8 mouse cellular contexts compared by ENCODE assay signal in genomic region chr9:120570334-120570725, GRCm38 (mm10). TPM values are rescaled to one million over a fixed set of nuclear protein-coding genes. Genes with fewer than 3 reads are reported as not detected.
DNase-seq lines count a peak whose midpoint lies in the region; ATAC-seq and TF ChIP-seq lines count a peak whose summit lies in the region.

No protein-coding gene starts in this region.

- no peaks in the 10 kb centered on the region for H3K9me3 ChIP-seq in embryonic facial prominence, embryonic 13.5 days
- no peaks in the 10 kb centered on the region for H3K9me3 ChIP-seq in limb, embryonic 10.5 days (replicated peaks)
- no peaks in the 10 kb centered on the region for H3K9me3 ChIP-seq in neural tube, embryonic 15.5 days (replicated peaks)

- H3K27me3 ChIP-seq in embryonic facial prominence, embryonic 13.5 days = no peaks in the 10 kb centered on the region
- H3K27me3 ChIP-seq in limb, embryonic 10.5 days (ENCODE audit: low read depth, poor library complexity, severe bottlenecking) = 0 out of 2 replicates have a peak, but pooled peaks cover 7% of the 10 kb centered on the region
- no peaks in the 10 kb centered on the region for H3K27me3 ChIP-seq in neural tube, embryonic 15.5 days (replicated peaks)

- peak overlapping the region; percentile 72 for H3K4me3 ChIP-seq in left cerebral cortex, adult 2 months
- H3K4me3 ChIP-seq in embryonic facial prominence, embryonic 13.5 days = peak overlapping the region; percentile 94
- peak overlapping the region; percentile 98 for H3K4me3 ChIP-seq in limb, embryonic 10.5 days
- peak overlapping the region; percentile 90 for H3K4me3 ChIP-seq in neural tube, embryonic 15.5 days (replicated peaks)

- H3K4me2 ChIP-seq in embryonic facial prominence, embryonic 13.5 days = peak overlapping the region; percentile 83
- peak overlapping the region; percentile 89 for H3K4me2 ChIP-seq in neural tube, embryonic 15.5 days

- H3K9ac ChIP-seq in embryonic facial prominence, embryonic 13.5 days = peak overlapping the region; percentile 95; the same call in 1 of the 2 replicates
- H3K9ac ChIP-seq in neural tube, embryonic 15.5 days (replicated peaks) = peak overlapping the region; percentile 59

- H3K36me3 ChIP-seq in embryonic facial prominence, embryonic 13.5 days = peaks cover 32% of the 10 kb centered on the region
- H3K36me3 ChIP-seq in limb, embryonic 10.5 days = peaks cover 33% of the 10 kb centered on the region
- peaks cover 27% of the 10 kb centered on the region for H3K36me3 ChIP-seq in neural tube, embryonic 15.5 days

- peaks cover 19% of the 10 kb centered on the region for H3K4me1 ChIP-seq in embryonic facial prominence, embryonic 13.5 days
- H3K4me1 ChIP-seq in limb, embryonic 10.5 days = peaks cover 19% of the 10 kb centered on the region
- H3K4me1 ChIP-seq in neural tube, embryonic 15.5 days = peaks cover 31% of the 10 kb centered on the region

- intact Hi-C loops in left cerebral cortex, adult 2 months (cut with DNase I) = loop anchor here (5.0 to 10.0 kb wide), 2 partner anchors 133 to 436 kb away; no protein-coding TSS in a partner anchor
- intact Hi-C loops in left cerebral cortex, postnatal 4 days (cut with DNase I) = loop anchor here (5.0 kb wide), 1 partner anchor 133 kb away; no protein-coding TSS in a partner anchor

- no peak for TF ChIP-seq CTCF in left cerebral cortex, adult 2 months (IDR thresholded peaks at IDR 0.05)

- no peak overlapping the region for H3K27ac ChIP-seq in left cerebral cortex, adult 2 months
- no peak overlapping the region; the same call in none of the 2 replicates for H3K27ac ChIP-seq in embryonic facial prominence, embryonic 13.5 days
- H3K27ac ChIP-seq in limb, embryonic 10.5 days = peak overlapping the region; percentile 98; the same call in 1 of the 2 replicates
- H3K27ac ChIP-seq in neural tube, embryonic 15.5 days (replicated peaks) = peak overlapping the region; percentile 90

- no peak for DNase-seq in left cerebral cortex, adult 2 months (ENCODE audit: extremely low spot score in 1 of 2, low spot score in 2 of 2)
- no peak for DNase-seq in left cerebral cortex, postnatal 4 days
- no peak for DNase-seq in limb, embryonic 10.5 days (ENCODE audit: low spot score)
- no peak for DNase-seq in spleen, postnatal 4 days (ENCODE audit: low spot score in 2 of 2)
- no peak for DNase-seq in B cell, adult 2 months
- DNase-seq in lung, postnatal 10 days = no peak

- no peak for ATAC-seq in embryonic facial prominence, embryonic 13.5 days (ENCODE audit: insufficient number of reproducible peaks, insufficient read depth, low FRiP score, low TSS enrichment, low read depth)
- no peak for ATAC-seq in neural tube, embryonic 15.5 days (ENCODE audit: low FRiP score)

- WGBS in embryonic facial prominence, embryonic 13.5 days = 56% methylated on average over 2 of the region's 2 CpGs
- WGBS in limb, embryonic 10.5 days = 67% methylated on average over 2 of the region's 2 CpGs
- WGBS in neural tube, embryonic 15.5 days = 57% methylated on average over 2 of the region's 2 CpGs

RNA-seq across cellular contexts. Expression of gene Rpl14, which starts 0.9 kb away (rescaled TPM):
- total RNA-seq in left cerebral cortex, adult 2 months (2021) = 100 to 1,000 TPM; 268 to 280 TPM
- total RNA-seq in left cerebral cortex, postnatal 4 days (2021) = 100 to 1,000 TPM; 423 to 424 TPM
- 771 and 950 TPM in 2 replicates for polyA plus RNA-seq in embryonic facial prominence, embryonic 13.5 days (2015; fragmentation: Nextera tagmentation; extraction: Ambion mirVana)
- polyA plus RNA-seq in limb, embryonic 10.5 days (2016; fragmentation: Nextera tagmentation; extraction: Ambion mirVana) = 757 and 864 TPM in 2 replicates
- 431 and 489 TPM in 2 replicates for polyA plus RNA-seq in neural tube, embryonic 15.5 days (2015; fragmentation: Nextera tagmentation; extraction: Ambion mirVana)

RNA-seq across cellular contexts. Expression of gene Entpd3, which starts 30.7 kb away (rescaled TPM):
- total RNA-seq in left cerebral cortex, adult 2 months (2021) = 1 to 10 TPM; 4.9 to 8.1 TPM
- 1 to 10 TPM; 5.4 to 5.6 TPM for total RNA-seq in left cerebral cortex, postnatal 4 days (2021)
- polyA plus RNA-seq in embryonic facial prominence, embryonic 13.5 days (2015; fragmentation: Nextera tagmentation; extraction: Ambion mirVana) = 5.8 and 6.7 TPM in 2 replicates
- 0.26 and 0.33 TPM in 2 replicates for polyA plus RNA-seq in limb, embryonic 10.5 days (2016; fragmentation: Nextera tagmentation; extraction: Ambion mirVana)
- 4.8 and 5.0 TPM in 2 replicates for polyA plus RNA-seq in neural tube, embryonic 15.5 days (2015; fragmentation: Nextera tagmentation; extraction: Ambion mirVana)

Comparison
In these comparisons a context has a peak if more than half of its experiments do, and no peak if none do; other contexts are left out.
1. H3K27ac ChIP-seq: peak in limb, embryonic 10.5 days (single experiment) and neural tube, embryonic 15.5 days (single experiment); none in left cerebral cortex, adult 2 months (single experiment) and embryonic facial prominence, embryonic 13.5 days (single experiment).
2. Peak in every context shown above with its lines, with median percentiles within 50 percentile points of each other: H3K4me3 ChIP-seq.